ENCODE assay signal across 10 mouse cellular contexts in the genomic region with DNA sequence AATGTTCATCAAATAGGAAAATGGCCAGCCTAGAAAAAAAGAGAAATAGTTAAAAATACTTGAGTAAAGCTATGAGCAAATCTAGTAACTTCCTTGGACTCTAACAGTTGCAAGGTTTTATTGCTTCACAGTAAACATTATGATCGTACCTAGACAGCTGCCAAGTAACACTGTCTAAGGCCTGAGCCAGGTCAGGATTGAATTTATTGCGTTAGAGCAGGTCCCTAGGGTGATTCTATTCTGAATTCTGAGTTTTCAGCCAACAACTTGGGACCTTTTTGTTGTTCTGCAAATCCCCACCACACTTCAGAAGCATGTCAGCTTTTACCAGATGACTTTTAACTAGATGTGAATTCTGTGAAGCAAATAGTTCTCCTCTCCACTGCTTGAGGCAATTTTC.
DNase-seq lines count a peak whose midpoint lies in the region; ATAC-seq lines count a peak whose summit lies in the region.
"Had no signal": no experiment of that assay in that cellular context is flagged by ENCODE, and none has a peak within 500 bp of the region (broad histone marks: within the 10 kb centered on the region; RNA-seq: fewer than 3 reads in every experiment).

No protein-coding gene starts in this region.

- no peaks in the 10 kb centered on the region for H3K27me3 ChIP-seq in heart, embryonic 11.5 days (ENCODE audit: control insufficient read depth, insufficient read depth, low read length)
- H3K27me3 ChIP-seq: embryonic facial prominence, embryonic 15.5 days had no signal

- DNase-seq in heart, adult 11 months: peak; percentile 95
- peak; percentile 30 for DNase-seq in lung, postnatal 25 days (ENCODE audit: low spot score)
- DNase-seq in lung, postnatal 4 days: no peak
- peak; percentile 52 for DNase-seq in fat pad, adult 2 months (ENCODE audit: extremely low read depth, low read depth, low spot score)
- DNase-seq in cerebellum, adult 11-12 months: no peak
- no peak for DNase-seq in right cerebral cortex, adult 2 months (ENCODE audit: low spot score in 2 of 2)
- DNase-seq: cerebellum, postnatal 25 days had no signal

- H3K4me3 ChIP-seq in heart, embryonic 11.5 days (ENCODE audit: low read depth, low read length): no peak overlapping the region
- H3K4me3 ChIP-seq: embryonic facial prominence, embryonic 15.5 days had no signal

- WGBS in heart, embryonic 11.5 days (ENCODE audit: insufficient replicate concordance): 77% methylated on average over 2 of the region's 2 CpGs

- H3K9me3 ChIP-seq in heart, embryonic 11.5 days (replicated peaks; ENCODE audit: control insufficient read depth, low read length): no peaks in the 10 kb centered on the region
- H3K9me3 ChIP-seq: embryonic facial prominence, embryonic 15.5 days had no signal

- H3K4me2 ChIP-seq in heart, embryonic 11.5 days: no peak overlapping the region
- H3K4me2 ChIP-seq: embryonic facial prominence, embryonic 15.5 days had no signal

- no peak overlapping the region for H3K9ac ChIP-seq in heart, embryonic 11.5 days (ENCODE audit: low read depth, low read length)
- H3K9ac ChIP-seq: embryonic facial prominence, embryonic 15.5 days had no signal

- no peaks in the 10 kb centered on the region for H3K36me3 ChIP-seq in heart, embryonic 11.5 days (ENCODE audit: control insufficient read depth, insufficient read depth, low read length)
- H3K36me3 ChIP-seq: embryonic facial prominence, embryonic 15.5 days had no signal

- no peaks in the 10 kb centered on the region for H3K4me1 ChIP-seq in heart, embryonic 11.5 days (ENCODE audit: control insufficient read depth, insufficient read depth, low read length)
- H3K4me1 ChIP-seq: embryonic facial prominence, embryonic 15.5 days had no signal

- H3K27ac ChIP-seq in heart, embryonic 11.5 days (ENCODE audit: low read depth, low read length): no peak overlapping the region
- H3K27ac ChIP-seq: embryonic facial prominence, embryonic 15.5 days had no signal

- no peak for ATAC-seq in heart, embryonic 11.5 days (replicated peaks; ENCODE audit: insufficient number of reproducible peaks, low FRiP score, low TSS enrichment)
- 0 out of 2 replicates have a peak, but pooled peaks have one; percentile 40 for ATAC-seq in megakaryocyte progenitor cell, adult 5-6 weeks (replicated peaks; ENCODE audit: poor library complexity)

Comparison
In these comparisons a context has a peak if more than half of its experiments do, and no peak if none do; other contexts are left out.
1. DNase-seq: peak in heart, adult 11 months (single experiment), lung, postnatal 25 days (single experiment) and fat pad, adult 2 months (single experiment); none in lung, postnatal 4 days (0 of 2), cerebellum, adult 11-12 months (single experiment) and right cerebral cortex, adult 2 months (0 of 2).